Mouse (Mus musculus): Measurements from ENCODE around the gene Tbc1d16. TPM values are rescaled to one million over a fixed set of nuclear protein-coding genes. Genes with fewer than 3 reads are reported as not detected.

The Tbc1d16 gene
- polyA plus RNA-seq, 1 experiment from 2014 or later = 17.5 TPM

DNA sequence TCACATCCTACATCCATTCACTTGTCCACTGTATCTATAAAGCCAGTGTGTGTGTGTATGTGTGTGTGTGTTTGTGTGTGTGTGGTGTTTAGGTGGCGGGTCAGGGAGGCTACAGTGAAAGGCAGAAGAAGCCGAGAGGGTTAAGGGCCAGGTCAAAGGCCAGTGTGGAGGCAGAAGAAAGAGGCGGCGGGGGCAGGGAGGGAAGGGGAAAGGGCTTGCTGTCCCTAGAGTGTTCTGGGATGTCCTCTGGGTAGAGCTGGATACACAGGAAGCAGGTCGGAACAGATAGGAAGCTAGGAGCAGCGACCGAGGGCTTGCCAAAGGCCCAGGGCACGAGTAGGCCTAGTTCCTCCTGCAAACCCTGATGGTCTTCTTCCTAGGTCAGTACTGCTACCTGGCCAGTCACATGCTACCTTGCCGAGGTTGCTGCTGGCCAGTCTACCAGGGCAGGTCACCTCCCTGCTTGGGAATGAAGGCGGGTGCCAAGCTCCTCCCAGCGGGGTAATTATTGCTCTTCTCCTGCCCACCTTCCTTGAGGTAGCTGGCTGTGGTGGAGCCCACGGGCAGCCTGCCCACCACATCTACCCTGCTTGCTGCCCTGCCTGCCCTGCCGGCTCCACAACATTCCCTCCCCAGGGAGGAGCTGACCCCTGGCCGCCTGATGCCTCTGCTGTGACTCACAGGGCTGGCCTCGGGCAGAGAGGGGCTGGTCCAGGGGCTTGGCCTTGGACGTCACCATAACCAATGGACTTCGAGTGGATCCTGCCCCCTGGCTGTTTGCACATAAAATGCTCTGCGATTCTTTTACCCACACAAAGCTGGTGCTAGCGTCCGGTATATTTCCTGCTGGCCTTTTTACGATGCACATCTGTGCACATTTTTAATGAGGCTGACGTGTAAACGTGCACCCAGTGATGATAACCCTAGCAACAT is 102.1 kb downstream of the Tbc1d16 start:
- WGBS = 26% methylated on average over 23 of the region's 23 CpGs
- no peaks in the 10 kb centered on the region for H3K36me3 ChIP-seq (ENCODE audit: insufficient read depth)
- H3K27me3 ChIP-seq (ENCODE audit: insufficient read depth, low read length) = 0 out of 2 replicates have a peak, but pooled peaks cover 10% of the 10 kb centered on the region
- H3K27ac ChIP-seq (ENCODE audit: low read depth) = peak overlapping the region; percentile 83
- peaks cover 37% of the 10 kb centered on the region for H3K4me1 ChIP-seq (ENCODE audit: insufficient read depth)
- DNase-seq (peak; percentile 90), ATAC-seq (ENCODE audit: insufficient read depth) (peak; percentile 84)
- no peak overlapping the region for H3K4me3 ChIP-seq (ENCODE audit: low read depth, low read length)
- no peaks in the 10 kb centered on the region for H3K9me3 ChIP-seq (ENCODE audit: low read depth, low read length)
- TF ChIP-seq CTCF (IDR thresholded peaks at IDR 0.05; ENCODE audit: low read depth) = peak; percentile 74
- H3K4me2 ChIP-seq = peak overlapping the region; percentile 27
- no peak overlapping the region for H3K9ac ChIP-seq

DNA sequence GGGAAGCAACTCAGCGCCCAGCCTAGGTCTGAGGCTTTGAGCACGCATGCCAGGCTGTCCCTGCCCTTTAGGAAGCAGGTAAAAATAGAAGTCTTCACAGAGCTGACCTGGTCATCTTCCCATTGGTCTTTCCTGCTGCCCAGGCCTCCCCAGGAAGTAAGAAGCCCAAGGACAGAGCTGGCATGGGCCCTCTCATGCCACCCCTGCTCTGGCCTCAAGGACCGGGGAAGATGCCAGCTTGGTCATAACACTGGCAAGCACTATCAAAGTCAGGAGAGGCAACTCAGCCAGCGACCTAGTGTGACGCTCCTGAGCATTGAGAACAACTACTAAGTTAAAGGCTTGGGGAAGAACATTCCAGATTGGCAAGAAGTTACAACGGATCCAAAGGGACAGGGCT is 103.8 kb downstream of the Tbc1d16 start:
- no peak overlapping the region for H3K9ac ChIP-seq

GRCm38 (mm10) chr11:119123522-119124319 is 104.6 kb downstream of the Tbc1d16 start:
- H3K9ac ChIP-seq = no peak overlapping the region
- H3K36me3 ChIP-seq (ENCODE audit: insufficient read depth) = no peaks in the 10 kb centered on the region
- no peak for DNase-seq
- H3K4me1 ChIP-seq (ENCODE audit: insufficient read depth) = peaks cover 23% of the 10 kb centered on the region
- no peak for TF ChIP-seq CTCF (IDR thresholded peaks at IDR 0.05; ENCODE audit: low read depth)
- no peaks in the 10 kb centered on the region for H3K27me3 ChIP-seq (ENCODE audit: insufficient read depth, low read length)
- no peak overlapping the region for H3K4me3 ChIP-seq (ENCODE audit: low read depth, low read length)
- no peak overlapping the region for H3K27ac ChIP-seq (ENCODE audit: low read depth)
- no peaks in the 10 kb centered on the region for H3K9me3 ChIP-seq (ENCODE audit: low read depth, low read length)
- 0 out of 2 replicates have a peak, but pooled peaks have one; percentile 49 for ATAC-seq (ENCODE audit: insufficient read depth)
- no peak overlapping the region for H3K4me2 ChIP-seq
- 65% methylated on average over 5 of the region's 5 CpGs for WGBS

More for the DNA sequence above, 103.8 kb downstream of the Tbc1d16 start:
- H3K27ac ChIP-seq (ENCODE audit: low read depth) = no peak overlapping the region
- no peak overlapping the region for H3K4me3 ChIP-seq (ENCODE audit: low read depth, low read length)
- peaks cover 31% of the 10 kb centered on the region for H3K4me1 ChIP-seq (ENCODE audit: insufficient read depth)
- no peaks in the 10 kb centered on the region for H3K36me3 ChIP-seq (ENCODE audit: insufficient read depth)
- DNase-seq (no peak), ATAC-seq (ENCODE audit: insufficient read depth) (no peak)
- 0 out of 2 replicates have a peak, but pooled peaks cover 7% of the 10 kb centered on the region for H3K27me3 ChIP-seq (ENCODE audit: insufficient read depth, low read length)
- H3K4me2 ChIP-seq = no peak overlapping the region
- no peaks in the 10 kb centered on the region for H3K9me3 ChIP-seq (ENCODE audit: low read depth, low read length)
- WGBS = 91% methylated on average over 6 of the region's 6 CpGs
- no peak for TF ChIP-seq CTCF (IDR thresholded peaks at IDR 0.05; ENCODE audit: low read depth)

- Histone ChIP-seq H3K27ac (ENCODE audit: low read depth) (no peak overlapping the region), H3K4me3 (ENCODE audit: low read depth, low read length) (no peak overlapping the region), H3K9ac (no peak overlapping the region), H3K4me2 (no peak overlapping the region), H3K9me3 (ENCODE audit: low read depth, low read length) (no peaks in the 10 kb centered on the region), H3K36me3 (ENCODE audit: insufficient read depth) (no peaks in the 10 kb centered on the region), H3K4me1 (ENCODE audit: insufficient read depth) (peaks cover 12% of the 10 kb centered on the region), H3K27me3 (ENCODE audit: insufficient read depth, low read length) (no peaks in the 10 kb centered on the region)
- 66% methylated on average over 5 of the region's 5 CpGs for WGBS
- TF ChIP-seq CTCF (IDR thresholded peaks at IDR 0.05; ENCODE audit: low read depth) = no peak
- DNase-seq (no peak), ATAC-seq (ENCODE audit: insufficient read depth) (no peak)
These were observed 105.9 kb downstream of the Tbc1d16 start for GRCm38 (mm10) chr11:119122396-119122795.

GRCm38 (mm10) chr11:119118905-119119304 is 109.4 kb downstream of the Tbc1d16 start:
- Histone ChIP-seq H3K9ac (no peak overlapping the region), H3K4me1 (ENCODE audit: insufficient read depth) (no peaks in the 10 kb centered on the region), H3K4me3 (ENCODE audit: low read depth, low read length) (no peak overlapping the region), H3K9me3 (ENCODE audit: low read depth, low read length) (no peaks in the 10 kb centered on the region), H3K27me3 (ENCODE audit: insufficient read depth, low read length) (no peaks in the 10 kb centered on the region), H3K36me3 (ENCODE audit: insufficient read depth) (no peaks in the 10 kb centered on the region), H3K4me2 (no peak overlapping the region), H3K27ac (ENCODE audit: low read depth) (no peak overlapping the region)
- no peak for DNase-seq
- 14% methylated on average over 7 of the region's 7 CpGs for WGBS
- ATAC-seq (ENCODE audit: insufficient read depth) = no peak
- no peak for TF ChIP-seq CTCF (IDR thresholded peaks at IDR 0.05; ENCODE audit: low read depth)

DNA sequence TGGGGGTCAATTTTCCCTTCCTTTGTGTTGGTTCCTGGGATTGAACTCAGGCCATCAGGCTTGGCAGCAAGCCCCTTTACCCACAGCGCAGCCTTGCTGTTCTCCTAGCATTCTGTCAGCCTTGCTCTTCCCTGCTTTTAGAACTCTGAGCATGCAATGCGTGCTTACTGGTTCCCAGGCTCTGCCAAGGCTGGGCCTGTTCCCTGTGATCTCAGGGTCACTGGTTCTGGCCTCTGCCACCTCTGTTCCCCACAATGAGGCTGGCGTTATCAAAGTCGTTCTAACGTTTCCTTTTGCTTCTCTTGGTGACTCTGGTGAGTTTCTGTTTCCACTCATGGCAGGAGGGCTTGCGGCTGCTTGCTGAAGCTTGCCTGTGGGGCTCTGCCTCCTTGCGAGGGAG is 110.4 kb downstream of the Tbc1d16 start:
- H3K36me3 ChIP-seq (ENCODE audit: insufficient read depth) = no peaks in the 10 kb centered on the region
- H3K27ac ChIP-seq (ENCODE audit: low read depth) = no peak overlapping the region
- TF ChIP-seq CTCF (IDR thresholded peaks at IDR 0.05; ENCODE audit: low read depth) = no peak
- no peaks in the 10 kb centered on the region for H3K27me3 ChIP-seq (ENCODE audit: insufficient read depth, low read length)
- H3K4me1 ChIP-seq (ENCODE audit: insufficient read depth) = no peaks in the 10 kb centered on the region
- WGBS = 60% methylated on average over 7 of the region's 7 CpGs
- no peak overlapping the region for H3K4me3 ChIP-seq (ENCODE audit: low read depth, low read length)
- no peak overlapping the region for H3K4me2 ChIP-seq
- DNase-seq (no peak), ATAC-seq (ENCODE audit: insufficient read depth) (no peak)
- no peak overlapping the region for H3K9ac ChIP-seq
- H3K9me3 ChIP-seq (ENCODE audit: low read depth, low read length) = no peaks in the 10 kb centered on the region

DNA sequence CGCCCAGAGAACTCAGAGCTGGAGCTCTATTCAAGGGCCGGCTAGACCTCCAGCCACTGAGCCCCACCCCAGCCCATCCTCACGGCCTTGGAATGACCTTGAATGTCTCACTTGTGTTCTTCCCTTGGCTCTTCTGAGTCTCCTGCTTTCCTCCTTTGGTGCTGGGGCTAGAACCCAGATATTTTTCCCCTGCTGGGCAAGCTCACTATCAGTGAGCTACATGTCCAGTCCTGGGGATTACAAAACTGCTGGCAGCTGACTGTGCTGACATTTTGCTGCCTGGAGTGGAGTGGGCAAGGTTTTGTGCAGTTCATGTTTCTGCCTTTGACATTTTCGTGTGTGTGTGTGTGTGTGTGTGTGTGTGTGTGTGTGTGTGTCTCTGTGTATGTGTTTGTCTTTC is 111.3 kb downstream of the Tbc1d16 start:
- H3K4me3 ChIP-seq (ENCODE audit: low read depth, low read length) = no peak overlapping the region

More for the DNA sequence above, 111.3 kb downstream of the Tbc1d16 start:
- Histone ChIP-seq H3K4me2 (no peak overlapping the region), H3K36me3 (ENCODE audit: insufficient read depth) (no peaks in the 10 kb centered on the region), H3K9ac (no peak overlapping the region), H3K4me1 (ENCODE audit: insufficient read depth) (no peaks in the 10 kb centered on the region), H3K27me3 (ENCODE audit: insufficient read depth, low read length) (no peaks in the 10 kb centered on the region), H3K27ac (ENCODE audit: low read depth) (no peak overlapping the region), H3K9me3 (ENCODE audit: low read depth, low read length) (no peaks in the 10 kb centered on the region)
- ATAC-seq (ENCODE audit: insufficient read depth) (no peak), DNase-seq (no peak)
- no peak for TF ChIP-seq CTCF (IDR thresholded peaks at IDR 0.05; ENCODE audit: low read depth)
- 55% methylated on average over 4 of the region's 4 CpGs for WGBS

All from lung, embryonic 14.5 days (tissue).